Mouse (Mus musculus) neutrophil, adult 83 days (primary cell): ENCODE data around the gene 1700042G07Rik. TPM values are rescaled to one million over a fixed set of nuclear protein-coding genes. Genes with fewer than 3 reads are reported as not detected.

Source experiments
- total RNA-seq, 2 experiments: library from RNA; stranded (reverse); gene quantifications; one replicate each; pipeline ENCODE4 v1.2.4; 2023

Gene 1700042G07Rik
- not detected for total RNA-seq

DNA sequence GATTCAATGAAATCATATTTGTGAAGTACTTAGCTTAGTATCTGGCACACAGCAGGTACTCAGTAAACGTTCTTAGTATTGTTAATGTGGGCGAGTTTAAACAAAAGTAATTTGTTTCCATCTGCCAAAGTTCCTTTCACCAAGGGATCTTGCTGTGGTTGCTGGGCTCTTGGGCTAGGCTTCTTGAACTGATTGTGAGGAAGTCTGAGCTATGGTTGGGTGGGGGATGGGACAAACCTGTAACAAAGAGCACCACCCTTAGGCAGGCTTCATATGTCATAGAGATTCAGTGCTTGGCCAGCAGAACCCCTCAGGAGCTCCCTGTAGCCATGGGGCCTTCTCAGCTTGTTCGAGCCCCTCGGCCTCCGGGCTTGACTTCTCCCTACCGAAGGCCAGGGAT is at the start of gene 1700042G07Rik, which contains the start of gene Gm49337:
1700042G07Rik (plus strand) TSS at position 301 of the 400 bp plus-strand sequence.
Gm49337 (plus strand) TSS at position 313 of the 400 bp plus-strand sequence.

DNA sequence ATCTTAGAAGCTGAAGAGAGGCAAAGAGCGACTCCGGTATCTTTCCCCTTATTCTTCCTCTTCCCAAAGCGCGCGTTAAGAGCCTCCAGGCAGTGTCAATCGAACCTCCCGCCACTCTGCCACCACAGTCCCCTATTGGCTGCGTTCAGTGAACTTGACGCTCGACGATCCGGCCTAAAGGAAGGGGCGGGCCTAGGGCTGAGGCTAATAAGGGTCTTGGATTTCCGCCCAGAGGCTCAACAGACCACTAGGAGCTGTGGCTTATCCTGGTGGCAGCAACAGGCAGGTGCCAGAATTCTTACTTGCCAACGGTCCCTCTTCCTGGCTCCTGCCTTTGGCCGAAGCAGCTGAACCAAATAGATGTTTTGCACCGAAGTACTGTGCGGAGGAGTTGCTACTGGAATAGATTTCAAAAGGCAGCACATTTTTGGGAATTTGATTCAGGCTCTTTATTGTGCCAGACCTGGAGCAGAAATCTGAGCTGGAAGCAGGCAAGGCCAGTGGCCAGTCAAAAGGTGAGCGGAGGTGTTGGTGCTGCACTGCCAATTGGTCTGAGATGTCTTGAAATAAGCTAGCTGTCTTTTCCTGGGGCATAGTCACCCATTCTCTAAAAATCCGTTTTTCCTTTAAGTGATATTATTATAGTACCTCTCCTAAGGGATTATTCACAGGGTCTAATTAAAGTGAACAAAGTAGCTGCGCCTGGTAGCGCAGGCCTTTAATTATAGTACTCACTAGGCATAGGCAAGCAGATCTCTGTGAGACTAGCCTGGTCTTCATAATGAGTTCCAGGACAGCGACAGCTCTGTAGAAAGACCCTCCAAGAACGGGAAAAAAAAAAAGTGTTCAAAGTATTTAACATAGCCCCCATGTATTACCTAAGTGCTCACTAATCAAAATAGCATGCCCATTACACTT is 49.3 kb upstream of the 1700042G07Rik start, which contains the start of the genes Rad54l and Pomgnt1:
Rad54l (minus strand) TSS at position 89 of the 918 bp plus-strand sequence.
Pomgnt1 (plus strand) TSS at position 239 of the 918 bp plus-strand sequence.

GRCm38 (mm10) chr4:116151238-116151637 is 21.9 kb upstream of the 1700042G07Rik start, which contains the start of gene Lurap1:
TSS of gene Lurap1 (minus strand) at chr4:116151338.

DNA sequence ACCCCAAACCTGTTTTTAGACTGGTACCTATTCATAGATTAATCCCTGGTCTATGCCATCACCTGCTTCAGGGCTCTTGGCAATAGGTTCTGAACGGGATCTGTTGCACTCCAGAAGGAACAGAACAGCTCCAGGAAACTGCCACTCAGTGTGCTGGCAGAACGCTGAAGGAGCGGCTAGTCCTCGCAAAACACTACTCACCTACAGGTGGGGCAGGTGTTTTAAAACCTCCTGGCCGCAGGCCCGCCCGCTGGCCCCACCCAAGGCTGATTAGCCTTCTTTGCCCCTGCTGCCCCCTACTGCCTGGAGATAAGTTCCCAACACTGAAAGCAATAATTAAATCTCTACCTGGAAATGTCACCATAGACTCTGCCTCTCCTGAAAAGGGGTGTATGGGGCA is 5.8 kb upstream of the 1700042G07Rik start, which contains the start of gene Tspan1:
Tspan1 (minus strand) TSS at position 198 of the 400 bp plus-strand sequence.

DNA sequence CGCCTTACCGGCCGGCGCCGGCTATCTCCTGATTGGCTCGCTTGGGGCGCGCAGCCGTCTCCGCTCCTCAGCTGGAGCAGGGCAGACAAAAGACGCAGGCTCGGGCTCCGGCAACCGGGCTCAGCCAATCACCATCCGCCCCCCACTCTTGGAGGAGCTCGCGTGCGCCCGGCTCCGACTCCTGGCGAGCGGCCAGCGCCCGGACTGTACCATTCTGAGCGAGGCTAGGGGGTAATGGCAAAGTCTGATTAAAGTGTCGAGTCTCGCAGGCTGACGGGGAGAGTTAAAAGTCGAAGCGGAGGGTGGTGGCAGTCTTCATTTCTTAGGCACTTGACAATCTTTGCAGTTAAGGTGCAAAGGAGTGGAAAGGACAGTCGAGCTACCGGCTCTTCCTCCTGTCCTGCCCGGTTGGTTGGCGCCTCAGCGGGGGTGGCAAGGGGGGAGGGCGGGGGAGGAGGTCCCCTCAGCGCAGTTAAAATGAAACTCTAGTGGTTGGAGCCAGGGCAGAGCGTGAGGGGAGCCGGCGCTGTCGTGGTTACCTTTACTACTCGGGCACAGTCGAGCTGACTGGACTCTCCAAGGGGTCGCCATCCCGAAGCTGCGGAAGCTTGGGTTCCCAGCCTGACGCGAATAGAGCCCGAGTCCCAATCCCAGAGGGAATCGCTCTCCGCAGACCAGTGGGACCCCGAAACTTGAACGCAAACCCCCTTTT is 48.1 kb downstream of the 1700042G07Rik start, which contains the start of gene Pik3r3:
Pik3r3 (plus strand) TSS at position 479 of the 712 bp plus-strand sequence.

Other genes starting within 250 kb of the 1700042G07Rik start
- not detected for gene Dmbx1, start 233.4 kb upstream of the 1700042G07Rik start, total RNA-seq
- 1 to 10 TPM in 1 of 2 experiments, under 1 TPM in 1; 0.97 to 1.1 TPM for gene Faah, start 155.4 kb upstream of the 1700042G07Rik start, total RNA-seq
- gene Nsun4, start 119.5 kb upstream of the 1700042G07Rik start, total RNA-seq: 1 to 10 TPM; 5.5 to 6.7 TPM
- 100 to 1,000 TPM; 194 to 206 TPM for gene Uqcrh, start 98.3 kb upstream of the 1700042G07Rik start, total RNA-seq
- 10 to 100 TPM; 17.8 to 20.2 TPM for gene Lrrc41, start 98.1 kb upstream of the 1700042G07Rik start, total RNA-seq
- 10 to 100 TPM; 17.5 to 22.4 TPM for gene Rad54l, start 49.7 kb upstream of the 1700042G07Rik start, total RNA-seq
- gene Pomgnt1, start 49.5 kb upstream of the 1700042G07Rik start, total RNA-seq: 10 to 100 TPM in 1 of 2 experiments, 1 to 10 TPM in 1; 9.4 to 14.1 TPM
- not detected for gene Lurap1, start 22.0 kb upstream of the 1700042G07Rik start, total RNA-seq
- gene Tspan1, start 5.8 kb upstream of the 1700042G07Rik start, total RNA-seq: not detected
- not detected for gene Gm49337, start within 50 bp of the 1700042G07Rik start, total RNA-seq
- gene Pik3r3, start 48.2 kb downstream of the 1700042G07Rik start, total RNA-seq: under 1 TPM; 0.90 to 0.94 TPM